Mouse (Mus musculus) liver, embryonic 14.5 days (tissue): Measurements from ENCODE around the gene Snrnp25.

Experiments
- CTCF ChIP-seq: IDR thresholded peaks from 2 replicates; pipeline ENCODE4 v1.5.1; 2016; ENCODE audit warnings: antibody characterized with exemption, low read depth, control low read depth
- EP300 ChIP-seq: IDR thresholded peaks from 2 replicates; pipeline ENCODE4 v1.6.1; 2016; ENCODE audit warnings: antibody characterized with exemption, low read depth

DNA sequence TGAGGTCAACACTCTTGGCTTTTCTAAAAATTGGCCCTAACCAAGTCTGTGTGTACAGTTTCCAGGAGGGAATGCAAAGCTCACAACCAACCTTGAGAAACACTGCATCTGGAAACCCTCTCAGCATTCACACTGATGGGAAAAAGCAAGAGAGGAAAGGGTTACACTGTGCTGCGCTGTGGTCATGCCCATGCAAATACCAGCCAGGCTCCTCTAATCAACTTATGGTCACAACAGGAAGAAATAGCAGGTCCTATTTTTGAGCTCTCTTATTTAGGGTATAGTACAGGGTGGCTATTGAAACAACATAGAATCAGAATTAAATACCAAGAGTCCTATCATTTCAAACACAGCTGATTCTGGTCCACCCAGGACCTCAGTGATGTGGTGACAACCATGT lies 39.4 kb downstream of the Snrnp25 start:
- no peak for TF ChIP-seq CTCF
- TF ChIP-seq EP300, result no peak
